Mouse (Mus musculus) layer of hippocampus, adult 18-20 months (tissue): ENCODE results near the gene Gm10135. TPM values are rescaled to one million over a fixed set of nuclear protein-coding genes. Genes with fewer than 3 reads are reported as not detected.
"Not testable (repeated sequence)": the region's sequence is repeated elsewhere in the genome, so short reads cannot be mapped to it uniquely, and the experiment has no call there.

Experiments
- DNase-seq, 2 experiments: peaks; one replicate each; pipeline ENCODE4 v3.0.0; 2022; ENCODE audit warnings: low spot score in 2 of 2
- total RNA-seq, 2 experiments: library from RNA; stranded (reverse); gene quantifications; 2 replicates each; pipeline ENCODE4 v1.2.3; 2021

The Gm10135 gene
- total RNA-seq, 2 experiments from 2014 or later = not detected

DNA sequence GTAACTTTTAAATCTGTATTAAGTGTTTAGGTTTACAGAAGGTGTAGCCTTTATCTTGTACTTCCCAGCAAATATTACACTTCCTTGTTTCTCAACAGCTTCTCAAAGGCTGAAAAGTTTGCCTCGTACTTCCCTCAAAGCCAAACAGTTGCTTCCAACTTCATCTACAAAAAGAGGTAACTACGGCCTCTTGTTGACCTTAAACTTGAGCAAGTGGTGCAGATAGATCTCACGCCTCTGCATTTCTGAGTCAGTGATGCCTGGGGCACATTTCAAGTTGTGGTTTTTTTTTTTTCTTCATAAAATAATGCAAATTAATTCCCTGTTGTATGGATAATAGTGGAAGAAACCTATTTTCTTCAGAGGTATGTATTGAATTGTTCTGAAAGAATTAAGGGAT, 8.8 kb downstream of the Gm10135 start:
- DNase-seq = no peak

DNA sequence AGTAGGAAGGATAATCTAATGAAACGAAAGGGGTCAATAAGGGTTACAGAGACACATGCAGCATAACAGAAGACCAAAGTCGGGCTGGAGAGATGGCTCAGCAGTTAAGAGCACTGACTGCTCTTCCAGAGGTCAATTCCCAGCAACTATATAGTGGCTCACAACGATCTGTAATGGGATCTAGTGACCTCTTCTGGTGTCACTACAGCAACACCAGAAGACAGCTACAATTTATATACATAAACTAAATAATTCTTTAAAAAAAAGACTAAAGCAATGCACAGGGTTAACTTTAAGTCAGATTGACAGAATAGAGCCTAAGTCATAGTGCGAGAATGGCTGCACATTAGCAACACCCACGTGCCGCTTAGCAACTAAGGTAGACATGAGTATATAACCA, 14.4 kb downstream of the Gm10135 start:
- DNase-seq = no peak

GRCm38 (mm10) chr5:72957281-72957680, 17.2 kb downstream of the Gm10135 start:
- no peak for DNase-seq

DNA sequence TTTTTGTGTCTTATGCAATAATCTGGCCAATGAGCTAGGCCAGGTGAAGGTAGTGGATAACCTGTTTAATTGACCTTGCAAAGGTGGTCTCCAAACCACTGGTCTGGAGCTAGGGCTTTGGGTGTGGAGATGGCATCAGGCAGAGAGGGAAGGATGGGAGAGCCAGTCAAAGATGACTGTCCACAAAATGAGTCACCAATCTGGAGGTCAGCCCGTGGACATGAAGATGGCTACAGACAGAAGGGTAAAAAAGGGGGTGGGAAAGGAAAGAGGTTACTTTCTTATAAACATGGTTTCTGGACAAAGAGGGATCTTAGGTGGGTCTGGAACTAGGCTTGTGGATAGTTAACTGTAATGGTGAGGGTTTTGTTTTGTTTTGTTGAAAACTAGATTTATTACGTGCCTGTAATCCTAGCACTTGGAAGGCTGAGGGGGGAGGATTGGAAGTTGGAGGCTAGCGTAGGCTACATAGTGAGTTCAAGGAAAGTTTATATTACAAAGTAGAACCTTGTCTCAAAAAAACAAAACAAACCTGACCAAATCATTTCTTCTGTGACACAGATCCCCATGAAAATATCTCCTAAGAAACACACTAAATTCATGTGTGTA, 20.4 kb downstream of the Gm10135 start:
- no peak for DNase-seq

GRCm38 (mm10) chr5:72950252-72950651, 24.2 kb downstream of the Gm10135 start:
- no peak for DNase-seq

DNA sequence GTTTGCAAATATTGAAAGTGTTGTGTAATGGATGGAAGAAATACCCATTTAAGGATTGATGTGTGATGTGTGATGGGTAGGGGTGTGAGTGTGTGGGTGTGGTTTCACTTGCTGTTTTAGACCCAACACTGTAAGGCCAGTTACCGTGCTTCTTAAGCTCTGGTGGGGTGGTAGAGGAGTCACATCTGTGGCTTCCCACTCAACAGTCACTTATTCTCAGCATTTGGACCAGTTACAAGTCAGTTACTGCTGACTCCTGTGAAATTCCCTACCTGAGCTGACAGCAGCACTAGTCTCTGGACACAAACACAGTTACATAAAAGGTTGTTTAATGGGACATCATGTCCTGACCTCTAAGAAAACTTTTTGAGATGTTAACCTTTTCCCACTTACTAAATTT, 26.4 kb downstream of the Gm10135 start:
- DNase-seq = no peak

GRCm38 (mm10) chr5:72940906-72941432, 33.5 kb downstream of the Gm10135 start:
- DNase-seq = no peak

DNA sequence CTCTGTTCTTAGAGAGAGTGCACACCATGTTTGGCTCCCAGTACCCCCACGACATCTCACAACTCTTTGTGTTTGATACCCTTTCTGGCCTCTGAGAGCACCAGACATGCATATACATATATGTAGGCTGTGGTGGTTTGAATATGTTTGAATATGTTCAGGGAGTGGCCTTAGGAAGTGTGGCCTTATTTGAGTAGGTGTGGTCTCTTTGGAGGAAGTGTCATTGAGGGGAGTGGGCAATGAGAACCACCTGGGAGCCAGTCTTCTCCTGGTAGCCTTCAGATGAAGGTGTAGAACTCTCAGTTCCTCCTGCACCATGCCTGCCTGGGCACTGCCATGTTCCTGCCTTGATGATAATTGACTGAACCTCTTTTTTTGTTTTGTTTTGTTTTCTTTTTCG, 35.2 kb downstream of the Gm10135 start:
- DNase-seq = no peak

DNA sequence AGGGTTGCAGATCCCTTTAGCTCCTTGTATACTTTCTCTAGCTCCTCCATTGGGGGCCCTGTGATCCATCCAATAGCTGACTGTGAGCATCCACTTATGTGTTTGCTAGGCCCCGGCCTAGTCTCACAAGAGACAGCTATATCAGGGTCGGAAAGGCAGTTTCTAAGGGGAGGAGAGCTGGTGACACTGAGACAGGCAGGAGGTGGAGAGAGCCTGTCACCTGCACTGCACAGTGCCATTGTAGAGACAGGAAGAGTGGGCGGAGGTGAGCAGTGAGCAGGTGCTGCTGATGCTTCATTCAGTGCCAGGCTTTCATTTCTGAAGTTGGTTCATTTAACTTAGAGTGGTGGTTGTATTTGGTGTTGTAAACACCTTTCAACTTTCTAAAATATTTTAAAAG, 36.1 kb downstream of the Gm10135 start:
- not testable (repeated sequence) for DNase-seq

DNA sequence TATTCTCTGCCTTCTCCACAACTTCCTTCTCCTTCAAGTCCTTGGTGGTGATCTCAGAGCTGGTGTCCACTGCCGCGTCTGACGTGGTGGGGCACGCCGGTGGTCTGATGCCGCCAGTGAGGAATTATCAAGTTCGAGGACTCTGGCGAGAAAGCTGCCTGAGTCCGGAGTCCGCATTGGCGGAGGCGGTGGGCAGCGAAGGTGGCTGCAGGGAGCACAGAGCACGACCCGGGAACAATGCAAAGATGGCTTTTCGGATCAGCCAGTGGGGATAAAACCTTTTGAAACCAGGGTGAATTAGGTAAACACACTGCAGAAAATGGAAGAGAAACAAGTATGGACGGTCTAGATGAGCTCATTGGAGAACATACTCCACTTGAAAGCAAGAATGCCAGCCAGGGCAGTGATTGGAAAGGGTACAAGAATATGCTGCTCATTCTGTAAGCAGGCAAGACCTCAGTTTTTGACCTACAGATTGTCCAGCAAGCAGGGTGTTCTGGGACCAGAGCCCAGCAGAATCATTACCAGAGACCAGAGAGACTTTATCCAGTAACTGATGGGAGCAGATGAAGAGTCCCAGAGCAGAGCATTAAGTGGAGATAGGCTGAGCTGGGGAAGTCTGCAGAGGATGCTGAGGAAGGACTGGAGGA, 41.4 kb downstream of the Gm10135 start:
- no peak for DNase-seq

- DNase-seq = no peak
Observed at GRCm38 (mm10) chr5:72927074-72927473, 47.4 kb downstream of the Gm10135 start.

DNA sequence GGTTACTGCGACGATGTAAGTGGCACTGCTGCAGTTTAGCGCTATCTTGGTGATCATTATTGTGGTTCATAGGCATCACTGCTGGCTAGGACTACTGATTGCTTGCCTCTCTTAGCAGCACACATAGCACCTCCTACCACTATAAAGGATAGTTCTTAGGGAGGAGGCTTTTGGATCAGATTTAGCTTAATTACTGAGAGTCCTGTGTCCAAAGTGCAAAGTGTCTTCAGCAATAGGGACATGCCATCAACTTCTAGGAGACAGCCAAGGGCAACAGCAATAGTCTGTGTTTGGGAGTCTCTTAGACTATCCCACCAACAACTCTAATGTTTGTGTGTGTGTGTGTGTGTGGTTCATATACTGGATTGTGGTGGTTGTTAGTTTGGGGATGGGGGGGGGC, 51.7 kb downstream of the Gm10135 start:
- no peak for DNase-seq

GRCm38 (mm10) chr5:72921171-72921570, 53.3 kb downstream of the Gm10135 start:
- no peak for DNase-seq

GRCm38 (mm10) chr5:72920416-72920815, 54.1 kb downstream of the Gm10135 start:
- peak in 1 of 2 experiments; percentile 11 for DNase-seq

GRCm38 (mm10) chr5:72916851-72917250, 57.7 kb downstream of the Gm10135 start:
- DNase-seq = no peak

DNA sequence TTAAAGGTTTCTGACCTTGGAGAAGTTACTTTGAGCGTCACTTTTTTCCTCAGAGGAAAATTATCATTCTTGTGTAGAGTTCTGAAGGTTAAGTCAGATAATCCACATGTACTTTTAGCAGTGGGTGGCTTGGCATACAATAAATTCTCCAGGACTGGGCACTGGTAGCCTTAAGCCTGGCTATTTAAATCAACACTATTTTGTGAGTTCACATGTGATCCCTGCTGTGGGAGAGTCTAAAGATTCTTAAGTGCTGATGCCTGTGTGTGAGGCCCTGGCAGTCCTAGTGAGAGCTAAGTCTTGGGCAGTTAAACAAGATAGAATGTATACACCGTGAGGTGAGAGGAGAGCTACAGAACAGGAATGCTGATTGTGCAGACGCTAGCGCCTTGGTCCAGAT, 58.5 kb downstream of the Gm10135 start:
- DNase-seq = no peak

Other genes with a start within 250 kb of the Gm10135 start
- gene Txk, start 221.9 kb downstream of the Gm10135 start, total RNA-seq = not detected
- gene Tec, start 106.2 kb downstream of the Gm10135 start, total RNA-seq = 1 to 10 TPM; 1.2 to 1.7 TPM
- 10 to 100 TPM; 23.2 TPM for gene Slain2, start 60.4 kb downstream of the Gm10135 start, total RNA-seq
- under 1 TPM; 0.72 to 0.89 TPM for gene Slc10a4, start 32.2 kb upstream of the Gm10135 start, total RNA-seq